Mouse (Mus musculus) forebrain, embryonic 16.5 days (tissue): Measurements from ENCODE around the gene Dazap1. TPM values are rescaled to one million over a fixed set of nuclear protein-coding genes. Genes with fewer than 3 reads are reported as not detected.

ENCODE experiments used
- ATAC-seq: fragments of 200-750 bp; cut with Nextera tagmentation; 2 replicates; pipeline ENCODE4 v1.8.0; 2017; ENCODE audit warnings: mild to moderate bottlenecking, moderate library complexity
- H3K27ac ChIP-seq: fragments of 300-500 bp; sonication (generic); 2 replicates; pipeline ENCODE4 v1.5.1; 2014; ENCODE audit warnings: low read length, control low read depth
- H3K27me3 ChIP-seq: fragments of 300-500 bp; sonication (generic); replicated peaks from 2 replicates; pipeline ENCODE4 v1.6.1; 2014; ENCODE audit warnings: low read length; ENCODE audit not compliant: control insufficient read depth, insufficient read depth
- H3K36me3 ChIP-seq: fragments of 300-500 bp; sonication (generic); 2 replicates; pipeline ENCODE4 v1.6.1; 2014; ENCODE audit not compliant: control insufficient read depth, insufficient read depth
- H3K4me1 ChIP-seq: fragments of 300-500 bp; sonication (generic); replicated peaks from 2 replicates; pipeline ENCODE4 v1.6.1; 2014; ENCODE audit warnings: low read length; ENCODE audit not compliant: control insufficient read depth, insufficient read depth
- H3K4me2 ChIP-seq: fragments of 300-500 bp; sonication (generic); 2 replicates; pipeline ENCODE4 v1.6.1; 2014; ENCODE audit warnings: mild to moderate bottlenecking, low read length, control low read depth
- H3K4me3 ChIP-seq: fragments of 300-500 bp; sonication (generic); replicated peaks from 2 replicates; pipeline ENCODE4 v1.5.1; 2014; ENCODE audit warnings: mild to moderate bottlenecking, low read length, control low read depth
- H3K9ac ChIP-seq: fragments of 300-500 bp; sonication (generic); replicated peaks from 2 replicates; pipeline ENCODE4 v1.6.1; 2014; ENCODE audit warnings: low read depth, low read length, control low read depth
- H3K9me3 ChIP-seq: fragments of 300-500 bp; sonication (generic); 2 replicates; pipeline ENCODE4 v1.6.1; 2016; ENCODE audit warnings: low read length; ENCODE audit not compliant: control insufficient read depth
- WGBS: fragments of 180-500 bp; shearing (Covaris S2); extraction: QIAGEN DNeasy Blood & Tissue Kit; methylation state at CpG from one replicate; pipeline ENCODE4 v1.1.7; 2014; 5-methylcytosine and 5-hydroxymethylcytosine counted together
- polyA plus RNA-seq: library from polyadenylated mRNA; unstranded; fragments of >200 nt; fragmentation: Nextera tagmentation; extraction: Ambion mirVana; gene quantifications from 2 replicates; pipeline ENCODE4 v1.2.1, GENCODE M21; 2015

The Dazap1 gene
- polyA plus RNA-seq, 1 experiment from 2014 or later, result 61.3 TPM

- H3K9me3 ChIP-seq, result no peaks in the 10 kb centered on the region
- H3K4me1 ChIP-seq, result peaks cover 13% of the 10 kb centered on the region
- no peak overlapping the region for H3K4me3 ChIP-seq
- peaks cover 15% of the 10 kb centered on the region for H3K36me3 ChIP-seq
- H3K9ac ChIP-seq, result no peak overlapping the region
- 94% methylated on average over 26 of the region's 26 CpGs for WGBS
- no peak overlapping the region for H3K27ac ChIP-seq
- no peaks in the 10 kb centered on the region for H3K27me3 ChIP-seq
- no peak for ATAC-seq
- no peak overlapping the region for H3K4me2 ChIP-seq
Observed at GRCm38 (mm10) chr10:80254331-80255297, 6.7 kb upstream of the Dazap1 start.

GRCm38 (mm10) chr10:80255881-80256535 lies 5.3 kb upstream of the Dazap1 start:
- H3K27me3 ChIP-seq, result no peaks in the 10 kb centered on the region
- ATAC-seq, result no peak
- peaks cover 15% of the 10 kb centered on the region for H3K4me1 ChIP-seq
- no peak overlapping the region for H3K4me2 ChIP-seq
- H3K4me3 ChIP-seq, result no peak overlapping the region
- 80% methylated on average over 5 of the region's 5 CpGs for WGBS
- peaks cover 15% of the 10 kb centered on the region for H3K36me3 ChIP-seq
- no peaks in the 10 kb centered on the region for H3K9me3 ChIP-seq
- H3K9ac ChIP-seq, result no peak overlapping the region
- H3K27ac ChIP-seq, result no peak overlapping the region

GRCm38 (mm10) chr10:80257936-80258335 lies 3.4 kb upstream of the Dazap1 start:
- Histone ChIP-seq H3K36me3 (peaks cover 15% of the 10 kb centered on the region), H3K27me3 (no peaks in the 10 kb centered on the region), H3K9me3 (no peaks in the 10 kb centered on the region), H3K4me2 (no peak overlapping the region), H3K27ac (no peak overlapping the region), H3K4me1 (peaks cover 24% of the 10 kb centered on the region), H3K4me3 (no peak overlapping the region), H3K9ac (no peak overlapping the region)
- WGBS, result 77% methylated on average over 2 of the region's 2 CpGs
- ATAC-seq, result no peak

- Histone ChIP-seq H3K9ac (no peak overlapping the region), H3K4me1 (peaks cover 24% of the 10 kb centered on the region), H3K4me2 (no peak overlapping the region), H3K36me3 (peaks cover 15% of the 10 kb centered on the region), H3K27me3 (no peaks in the 10 kb centered on the region), H3K27ac (no peak overlapping the region), H3K4me3 (no peak overlapping the region), H3K9me3 (no peaks in the 10 kb centered on the region)
- 94% methylated on average over 14 of the region's 14 CpGs for WGBS
- no peak for ATAC-seq
Observed at GRCm38 (mm10) chr10:80258752-80259462, 2.4 kb upstream of the Dazap1 start.

- ATAC-seq, result no peak
- H3K9ac ChIP-seq, result no peak overlapping the region
- H3K4me2 ChIP-seq, result peak overlapping the region; percentile 88; the same call in 1 of the 2 replicates
- WGBS, result 80% methylated on average over 6 of the region's 6 CpGs
- no peak overlapping the region for H3K27ac ChIP-seq
- peaks cover 26% of the 10 kb centered on the region for H3K4me1 ChIP-seq
- H3K4me3 ChIP-seq, result no peak overlapping the region
- H3K36me3 ChIP-seq, result peaks cover 15% of the 10 kb centered on the region
- H3K9me3 ChIP-seq, result no peaks in the 10 kb centered on the region
- no peaks in the 10 kb centered on the region for H3K27me3 ChIP-seq
Observed at GRCm38 (mm10) chr10:80259463-80259805, 1.9 kb upstream of the Dazap1 start.

- Histone ChIP-seq H3K36me3 (peaks cover 13% of the 10 kb centered on the region), H3K4me3 (peak overlapping the region; percentile 56), H3K27me3 (no peaks in the 10 kb centered on the region), H3K9ac (peak overlapping the region; percentile 72), H3K4me2 (peak overlapping the region; percentile 88), H3K27ac (peak overlapping the region; percentile 89), H3K4me1 (peaks cover 26% of the 10 kb centered on the region), H3K9me3 (no peaks in the 10 kb centered on the region)
- ATAC-seq, result no peak
- 3% methylated on average over 19 of the region's 19 CpGs for whole genome bisulfite sequencing
Observed at GRCm38 (mm10) chr10:80259861-80260641, 1.2 kb upstream of the Dazap1 start.

- Histone ChIP-seq H3K4me3 (peak overlapping the region; percentile 56), H3K4me2 (peak overlapping the region; percentile 88), H3K27ac (peak overlapping the region; percentile 89), H3K27me3 (no peaks in the 10 kb centered on the region), H3K9ac (peak overlapping the region; percentile 72), H3K9me3 (no peaks in the 10 kb centered on the region), H3K36me3 (peaks cover 3% of the 10 kb centered on the region; the same call in 1 of the 2 replicates), H3K4me1 (peaks cover 37% of the 10 kb centered on the region)
- ATAC-seq, result peak; percentile 31
- WGBS, result 0% methylated on average over 14 of the region's 14 CpGs
Observed at GRCm38 (mm10) chr10:80261585-80261968, 291 bp downstream of the Dazap1 start.

GRCm38 (mm10) chr10:80262169-80262568 lies 883 bp downstream of the Dazap1 start:
- no peak for ATAC-seq
- Histone ChIP-seq H3K4me3 (no peak overlapping the region), H3K4me2 (peak overlapping the region; percentile 88), H3K4me1 (peaks cover 43% of the 10 kb centered on the region), H3K9ac (no peak overlapping the region), H3K27me3 (no peaks in the 10 kb centered on the region), H3K27ac (no peak overlapping the region), H3K9me3 (no peaks in the 10 kb centered on the region), H3K36me3 (no peaks in the 10 kb centered on the region)
- WGBS, result 64% methylated on average over 12 of the region's 12 CpGs
